Mouse (Mus musculus) hindbrain, embryonic 11.5 days (tissue): ENCODE measurements around the gene Adcy5. TPM values are rescaled to one million over a fixed set of nuclear protein-coding genes. Genes with fewer than 3 reads are reported as not detected.

ENCODE experiments used
- ATAC-seq: fragments of 200-750 bp; cut with Nextera tagmentation; 2 replicates; pipeline ENCODE4 v1.8.0; 2017; ENCODE audit warnings: mild to moderate bottlenecking, moderate TSS enrichment, moderate library complexity; ENCODE audit not compliant: low FRiP score
- DNase-seq: peaks from one replicate; pipeline ENCODE4 v3.0.0-alpha.2; 2015; ENCODE audit warnings: low spot score
- H3K27ac ChIP-seq: fragments of 300-500 bp; sonication (generic); 2 replicates; pipeline ENCODE4 v1.5.1; 2014; ENCODE audit warnings: mild to moderate bottlenecking, low read depth, low read length
- H3K27me3 ChIP-seq: fragments of 300-500 bp; sonication (generic); 2 replicates; pipeline ENCODE4 v1.6.1; 2014; ENCODE audit warnings: mild to moderate bottlenecking, low read length, moderate library complexity, mixed read lengths; ENCODE audit not compliant: control insufficient read depth, insufficient read depth
- H3K36me3 ChIP-seq: fragments of 300-500 bp; sonication (generic); 2 replicates; pipeline ENCODE4 v1.6.1; 2014; ENCODE audit warnings: mild to moderate bottlenecking, low read length, moderate library complexity, mixed read lengths; ENCODE audit not compliant: control insufficient read depth, insufficient read depth
- H3K4me1 ChIP-seq: fragments of 300-500 bp; sonication (generic); replicated peaks from 2 replicates; pipeline ENCODE4 v1.6.1; 2014; ENCODE audit warnings: low read length, mixed read lengths; ENCODE audit not compliant: control insufficient read depth, insufficient read depth
- H3K4me2 ChIP-seq: fragments of 300-500 bp; sonication (generic); replicated peaks from 2 replicates; pipeline ENCODE4 v1.6.1; 2014; ENCODE audit warnings: mild to moderate bottlenecking, low read depth, low read length
- H3K4me3 ChIP-seq: fragments of 300-500 bp; sonication (generic); 2 replicates; pipeline ENCODE4 v1.5.1; 2014; ENCODE audit warnings: low read depth, low read length
- H3K9ac ChIP-seq: fragments of 300-500 bp; sonication (generic); 2 replicates; pipeline ENCODE4 v1.6.1; 2014; ENCODE audit warnings: low read depth, low read length
- H3K9me3 ChIP-seq: fragments of 300-500 bp; sonication (generic); 2 replicates; pipeline ENCODE4 v1.6.1; 2016; ENCODE audit warnings: low read length; ENCODE audit not compliant: control insufficient read depth
- WGBS: fragments of 180-500 bp; shearing (Covaris S2); extraction: QIAGEN DNeasy Blood & Tissue Kit; methylation state at CpG from one replicate; pipeline ENCODE4 v1.1.7; 2014; 5-methylcytosine and 5-hydroxymethylcytosine counted together
- polyA plus RNA-seq: library from polyadenylated mRNA; unstranded; fragments of >200 nt; fragmentation: Nextera tagmentation; extraction: Ambion mirVana; gene quantifications from 2 replicates; pipeline ENCODE4 v1.2.1, GENCODE M21; 2014

The Adcy5 gene
- polyA plus RNA-seq, 1 experiment from 2014 or later: 2.9 TPM

- no peaks in the 10 kb centered on the region for H3K9me3 ChIP-seq
- H3K9ac ChIP-seq: no peak overlapping the region
- H3K4me2 ChIP-seq: no peak overlapping the region
- no peaks in the 10 kb centered on the region for H3K36me3 ChIP-seq
- no peak for DNase-seq
- H3K27me3 ChIP-seq: no peaks in the 10 kb centered on the region
- H3K27ac ChIP-seq: no peak overlapping the region
- no peak overlapping the region for H3K4me3 ChIP-seq
- ATAC-seq: no peak
- no peaks in the 10 kb centered on the region for H3K4me1 ChIP-seq
Observed at GRCm38 (mm10) chr16:35316856-35317264, 162.2 kb downstream of the Adcy5 start.

- Histone ChIP-seq H3K9me3 (no peaks in the 10 kb centered on the region), H3K4me1 (no peaks in the 10 kb centered on the region), H3K27me3 (no peaks in the 10 kb centered on the region), H3K9ac (no peak overlapping the region), H3K4me2 (no peak overlapping the region), H3K27ac (no peak overlapping the region), H3K36me3 (no peaks in the 10 kb centered on the region), H3K4me3 (no peak overlapping the region)
- no peak for ATAC-seq
- WGBS: 89% methylated on average over 5 of the region's 5 CpGs
- DNase-seq: no peak
Observed at GRCm38 (mm10) chr16:35317460-35317859, 162.8 kb downstream of the Adcy5 start.

GRCm38 (mm10) chr16:35318397-35318796 is 163.7 kb downstream of the Adcy5 start:
- Histone ChIP-seq H3K9me3 (no peaks in the 10 kb centered on the region), H3K4me3 (no peak overlapping the region), H3K4me2 (no peak overlapping the region), H3K36me3 (no peaks in the 10 kb centered on the region), H3K9ac (no peak overlapping the region), H3K27ac (no peak overlapping the region), H3K27me3 (no peaks in the 10 kb centered on the region), H3K4me1 (no peaks in the 10 kb centered on the region)
- DNase-seq (no peak), ATAC-seq (no peak)
- WGBS: 89% methylated on average over 6 of the region's 6 CpGs

GRCm38 (mm10) chr16:35319335-35319734 is 164.7 kb downstream of the Adcy5 start:
- ATAC-seq: 0 out of 2 replicates have a peak, but pooled peaks have one; percentile 27
- Histone ChIP-seq H3K4me3 (no peak overlapping the region), H3K4me2 (no peak overlapping the region), H3K4me1 (no peaks in the 10 kb centered on the region), H3K27me3 (no peaks in the 10 kb centered on the region), H3K36me3 (no peaks in the 10 kb centered on the region), H3K9me3 (no peaks in the 10 kb centered on the region), H3K9ac (no peak overlapping the region), H3K27ac (no peak overlapping the region)
- 56% methylated on average over 4 of the region's 4 CpGs for WGBS
- peak; percentile 38 for DNase-seq

GRCm38 (mm10) chr16:35319773-35320172 is 165.1 kb downstream of the Adcy5 start:
- H3K4me2 ChIP-seq: no peak overlapping the region
- H3K36me3 ChIP-seq: no peaks in the 10 kb centered on the region
- no peak overlapping the region for H3K27ac ChIP-seq
- ATAC-seq (no peak), DNase-seq (no peak)
- H3K27me3 ChIP-seq: no peaks in the 10 kb centered on the region
- H3K4me1 ChIP-seq: no peaks in the 10 kb centered on the region
- H3K9ac ChIP-seq: no peak overlapping the region
- H3K9me3 ChIP-seq: no peaks in the 10 kb centered on the region
- H3K4me3 ChIP-seq: no peak overlapping the region
- WGBS: 90% methylated on average over 2 of the region's 2 CpGs

- no peak for ATAC-seq
Observed at GRCm38 (mm10) chr16:35330451-35330850, 175.8 kb downstream of the Adcy5 start.

More at GRCm38 (mm10) chr16:35330451-35330850, 175.8 kb downstream of the Adcy5 start:
- no peaks in the 10 kb centered on the region for H3K9me3 ChIP-seq
- WGBS: 23% methylated on average over 1 of the region's 1 CpGs
- no peaks in the 10 kb centered on the region for H3K27me3 ChIP-seq
- no peak for DNase-seq
- no peaks in the 10 kb centered on the region for H3K4me1 ChIP-seq
- no peak overlapping the region for H3K4me2 ChIP-seq
- no peak overlapping the region for H3K9ac ChIP-seq
- H3K4me3 ChIP-seq: no peak overlapping the region
- no peaks in the 10 kb centered on the region for H3K36me3 ChIP-seq
- H3K27ac ChIP-seq: no peak overlapping the region

Other genes starting within 250 kb of the Adcy5 start
- 27.7 and 31.7 TPM in 2 replicates for gene Hacd2, start 132.4 kb upstream of the Adcy5 start, polyA plus RNA-seq
- 41.9 and 46.1 TPM in 2 replicates for gene Sec22a, start 209.0 kb downstream of the Adcy5 start, polyA plus RNA-seq